Mouse (Mus musculus) megakaryocyte, adult 5-6 weeks (primary cell): ENCODE results near the gene Klra17. TPM values are rescaled to one million over a fixed set of nuclear protein-coding genes. Genes with fewer than 3 reads are reported as not detected.
"Not testable (repeated sequence)": the region's sequence is repeated elsewhere in the genome, so short reads cannot be mapped to it uniquely, and the experiment has no call there.

Source experiments
- ATAC-seq: 2 replicates; pipeline ENCODE4 v1.8.0; 2016; ENCODE audit warnings: mild to moderate bottlenecking, inconsistent platforms; ENCODE audit not compliant: poor library complexity, severe bottlenecking
- total RNA-seq, 2 experiments: library from RNA; stranded (forward) in 1 of 2; stranded (reverse) in 1 of 2; fragments of 153-499, 151-499 nt in 1 of 2; fragments of 221-1000, 200-1000 nt in 1 of 2; gene quantifications; 2 replicates each; pipeline versions ENCODE4 v1.2.3 to v1.2.4; 2015 to 2017

The Klra17 gene
- 9.8 and 11.6 TPM in 2 replicates for total RNA-seq (2015)
- 4.2 and 6.1 TPM in 2 replicates for total RNA-seq (2017)

GRCm38 (mm10) chr6:129876549-129876948 lies at the start of gene Klra17:
Gene Klra17 (minus strand): TSS chr6:129876672.
- ATAC-seq, result peak; percentile 90

GRCm38 (mm10) chr6:129917476-129917946 lies 41.0 kb upstream of the Klra17 start, which contains the start of gene Klra5:
Gene Klra5 (minus strand): TSS chr6:129917650.
- ATAC-seq, result peak; percentile 57

GRCm38 (mm10) chr6:129916996-129917395 lies 40.5 kb upstream of the Klra17 start:
- peak; percentile 83 for ATAC-seq

- peak; percentile 72 for ATAC-seq
Observed at GRCm38 (mm10) chr6:129882525-129882924, 6.1 kb upstream of the Klra17 start.

GRCm38 (mm10) chr6:129862349-129862748 lies 14.1 kb downstream of the Klra17 start, which contains the start of gene Gm17631:
Gene Gm17631 (plus strand): TSS chr6:129862649.
- not testable (repeated sequence) for ATAC-seq

- peak; percentile 27; the same call in 1 of the 2 replicates for ATAC-seq
Observed at GRCm38 (mm10) chr6:129825559-129825958, 50.9 kb downstream of the Klra17 start.

- ATAC-seq, result peak; percentile 75
Observed at GRCm38 (mm10) chr6:129824004-129824403, 52.5 kb downstream of the Klra17 start.

- peak; percentile 27 for ATAC-seq
Observed at GRCm38 (mm10) chr6:129817731-129818130, 58.7 kb downstream of the Klra17 start.

- ATAC-seq, result not testable (repeated sequence)
Observed at GRCm38 (mm10) chr6:129784170-129784569, 92.3 kb downstream of the Klra17 start, which contains the start of gene Gm156. Gene Gm156 (minus strand): TSS chr6:129784270.

Other genes with a start within 250 kb of the Klra17 start
- 0.29 and 1.4 TPM in 2 replicates for gene Klrc3, start 233.3 kb downstream of the Klra17 start, total RNA-seq (2015)
- not detected in 2 replicates for gene Klrc3, start 233.3 kb downstream of the Klra17 start, total RNA-seq (2017)
- 2.4 and 4.2 TPM in 2 replicates for gene Klrc2, start 216.0 kb downstream of the Klra17 start, total RNA-seq (2015)
- gene Klrc2, start 216.0 kb downstream of the Klra17 start, total RNA-seq (2017), result 2.7 and 5.2 TPM in 2 replicates
- 4.3 and 7.1 TPM in 2 replicates for gene Klrc1, start 197.7 kb downstream of the Klra17 start, total RNA-seq (2015)
- gene Klrc1, start 197.7 kb downstream of the Klra17 start, total RNA-seq (2017), result 6.6 and 17.9 TPM in 2 replicates
- 0.33 TPM in 1 of 2 replicates, not detected in the other for gene Klri1, start 159.5 kb downstream of the Klra17 start, total RNA-seq (2015)
- not detected in 2 replicates for gene Klri1, start 159.5 kb downstream of the Klra17 start, total RNA-seq (2017)
- gene Klri2, start 136.2 kb downstream of the Klra17 start, total RNA-seq (2015), result 1.7 and 4.2 TPM in 2 replicates
- gene Klri2, start 136.2 kb downstream of the Klra17 start, total RNA-seq (2017), result 1.8 and 3.4 TPM in 2 replicates
- gene Gm156, start 92.4 kb downstream of the Klra17 start, total RNA-seq (2015), result not detected in 2 replicates
- not detected in 2 replicates for gene Gm156, start 92.4 kb downstream of the Klra17 start, total RNA-seq (2017)
- not detected in 2 replicates for gene Gm17631, start 14.0 kb downstream of the Klra17 start, total RNA-seq (2015)
- gene Gm17631, start 14.0 kb downstream of the Klra17 start, total RNA-seq (2017), result not detected in 2 replicates
- gene Klra5, start 41.0 kb upstream of the Klra17 start, total RNA-seq (2015), result 1.0 TPM in 1 of 2 replicates, not detected in the other
- not detected in 2 replicates for gene Klra5, start 41.0 kb upstream of the Klra17 start, total RNA-seq (2017)
- 1.3 TPM in 2 replicates for gene Klra6, start 150.3 kb upstream of the Klra17 start, total RNA-seq (2015)
- 1.9 and 2.6 TPM in 2 replicates for gene Klra6, start 150.3 kb upstream of the Klra17 start, total RNA-seq (2017)
- gene Klra4, start 190.6 kb upstream of the Klra17 start, total RNA-seq (2015), result 0.69 and 5.3 TPM in 2 replicates
- 0.22 and 2.3 TPM in 2 replicates for gene Klra4, start 190.6 kb upstream of the Klra17 start, total RNA-seq (2017)